Mouse (Mus musculus): ENCODE data around the gene Sema4d. TPM values are rescaled to one million over a fixed set of nuclear protein-coding genes. Genes with fewer than 3 reads are reported as not detected.

Sema4d gene
- polyA plus RNA-seq, 1 experiment from 2014 or later: 7.0 TPM

GRCm38 (mm10) chr13:51646362-51647027, 147.1 kb downstream of the Sema4d start:
- H3K27ac ChIP-seq: no peak overlapping the region
- WGBS: 18% methylated on average over 3 of the region's 3 CpGs
- H3K27me3 ChIP-seq (replicated peaks): no peaks in the 10 kb centered on the region

GRCm38 (mm10) chr13:51645872-51646271, 147.7 kb downstream of the Sema4d start:
- WGBS: under 1% methylated on average over 7 of the region's 7 CpGs
- Histone ChIP-seq H3K9ac (peak overlapping the region; percentile 80), H3K4me1 (replicated peaks) (peaks cover 8% of the 10 kb centered on the region; the same call in 1 of the 2 replicates), H3K4me2 (replicated peaks) (peak overlapping the region; percentile 63), H3K4me3 (replicated peaks) (peak overlapping the region; percentile 81), H3K9me3 (no peaks in the 10 kb centered on the region), H3K36me3 (no peaks in the 10 kb centered on the region), H3K27ac (peak overlapping the region; percentile 89), H3K27me3 (replicated peaks) (no peaks in the 10 kb centered on the region)
- no peak for ATAC-seq

More at GRCm38 (mm10) chr13:51646362-51647027, 147.1 kb downstream of the Sema4d start:
- H3K4me3 ChIP-seq (replicated peaks): peak overlapping the region; percentile 81
- H3K9me3 ChIP-seq: no peaks in the 10 kb centered on the region
- H3K4me1 ChIP-seq (replicated peaks): peaks cover 11% of the 10 kb centered on the region; the same call in 1 of the 2 replicates
- H3K9ac ChIP-seq: peak overlapping the region; percentile 42
- no peaks in the 10 kb centered on the region for H3K36me3 ChIP-seq
- peak overlapping the region; percentile 63 for H3K4me2 ChIP-seq (replicated peaks)
- no peak for ATAC-seq

- ATAC-seq: peak; percentile 97
- Histone ChIP-seq H3K9ac (peak within 1 kb of the TSS; percentile 80), H3K9me3 (no peaks in the 10 kb centered on the region), H3K36me3 (no peaks in the 10 kb centered on the region), H3K27me3 (replicated peaks) (no peaks in the 10 kb centered on the region), H3K4me3 (replicated peaks) (peak within 1 kb of the TSS; percentile 81), H3K4me1 (replicated peaks) (0 out of 2 replicates have a peak, but pooled peaks cover 7% of the 10 kb centered on the region), H3K27ac (peak within 1 kb of the TSS; percentile 89), H3K4me2 (replicated peaks) (peak within 1 kb of the TSS; percentile 63)
- under 1% methylated on average over 83 of the region's 83 CpGs for WGBS
Observed at GRCm38 (mm10) chr13:51644829-51645789, 148.4 kb downstream of the Sema4d start, which contains the start of gene Cks2. Cks2 (plus strand) TSS chr13:51645232.

- Histone ChIP-seq H3K4me1 (replicated peaks) (0 out of 2 replicates have a peak, but pooled peaks cover 7% of the 10 kb centered on the region), H3K27ac (peak overlapping the region; percentile 81), H3K9me3 (no peaks in the 10 kb centered on the region), H3K27me3 (replicated peaks) (no peaks in the 10 kb centered on the region), H3K9ac (peak overlapping the region; percentile 44), H3K4me2 (replicated peaks) (peak overlapping the region; percentile 63), H3K4me3 (replicated peaks) (peak overlapping the region; percentile 81), H3K36me3 (no peaks in the 10 kb centered on the region)
- WGBS: 44% methylated on average over 20 of the region's 20 CpGs
- ATAC-seq: peak; percentile 8
Observed at GRCm38 (mm10) chr13:51643924-51644828, 149.4 kb downstream of the Sema4d start.

GRCm38 (mm10) chr13:51642171-51642778, 151.3 kb downstream of the Sema4d start:
- no peak overlapping the region; the same call in 1 of the 2 replicates for H3K27ac ChIP-seq
- no peak for ATAC-seq

DNA sequence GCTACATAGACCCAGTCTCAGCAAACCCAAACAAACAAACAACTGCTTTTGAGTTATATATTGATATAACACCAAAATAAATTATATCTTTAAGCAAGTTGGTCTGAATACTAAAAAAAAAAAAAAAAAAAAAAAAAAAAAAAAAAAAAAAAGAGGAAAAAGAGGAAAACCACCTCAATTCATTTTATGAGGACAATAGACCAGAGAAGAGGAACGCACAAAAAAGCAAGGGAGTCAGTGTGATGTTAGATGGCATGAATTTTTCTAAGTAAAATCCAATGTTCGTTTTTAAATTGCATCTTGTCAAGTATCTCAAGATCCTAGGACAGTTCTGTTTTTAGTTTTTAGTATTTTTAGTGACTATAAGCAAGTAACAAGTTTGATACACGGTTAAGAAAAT, 152.1 kb downstream of the Sema4d start:
- no peak overlapping the region for H3K4me2 ChIP-seq (replicated peaks)
- no peaks in the 10 kb centered on the region for H3K4me1 ChIP-seq (replicated peaks)
- no peaks in the 10 kb centered on the region for H3K36me3 ChIP-seq
- H3K9me3 ChIP-seq: no peaks in the 10 kb centered on the region
- ATAC-seq: no peak
- 84% methylated on average over 3 of the region's 3 CpGs for WGBS
- no peaks in the 10 kb centered on the region for H3K27me3 ChIP-seq (replicated peaks)
- H3K9ac ChIP-seq: no peak overlapping the region
- H3K27ac ChIP-seq: no peak overlapping the region
- H3K4me3 ChIP-seq (replicated peaks): no peak overlapping the region

More at GRCm38 (mm10) chr13:51642171-51642778, 151.3 kb downstream of the Sema4d start:
- H3K4me1 ChIP-seq (replicated peaks): 0 out of 2 replicates have a peak, but pooled peaks cover 4% of the 10 kb centered on the region
- no peaks in the 10 kb centered on the region for H3K9me3 ChIP-seq
- H3K9ac ChIP-seq: no peak overlapping the region
- H3K27me3 ChIP-seq (replicated peaks): no peaks in the 10 kb centered on the region
- no peaks in the 10 kb centered on the region for H3K36me3 ChIP-seq
- 29% methylated on average over 11 of the region's 11 CpGs for WGBS
- peak overlapping the region; percentile 16 for H3K4me2 ChIP-seq (replicated peaks)
- no peak overlapping the region for H3K4me3 ChIP-seq (replicated peaks)

- Histone ChIP-seq H3K9ac (no peak overlapping the region), H3K9me3 (no peaks in the 10 kb centered on the region), H3K27ac (no peak overlapping the region), H3K4me3 (replicated peaks) (no peak overlapping the region), H3K4me2 (replicated peaks) (no peak overlapping the region), H3K36me3 (no peaks in the 10 kb centered on the region), H3K27me3 (replicated peaks) (no peaks in the 10 kb centered on the region), H3K4me1 (replicated peaks) (no peaks in the 10 kb centered on the region)
- no peak for ATAC-seq
- 75% methylated on average over 4 of the region's 4 CpGs for WGBS
Observed at GRCm38 (mm10) chr13:51638958-51639357, 154.6 kb downstream of the Sema4d start.

Other genes starting within 250 kb of the Sema4d start
- gene Shc3, start 224.3 kb downstream of the Sema4d start, polyA plus RNA-seq (2015; fragmentation: Nextera tagmentation; extraction: Ambion mirVana): 0.28 and 0.34 TPM in 2 replicates
- gene Cks2, start 148.5 kb downstream of the Sema4d start, polyA plus RNA-seq (2015; fragmentation: Nextera tagmentation; extraction: Ambion mirVana): 304 and 333 TPM in 2 replicates
- 28.0 and 30.2 TPM in 2 replicates for gene Secisbp2, start 142.1 kb downstream of the Sema4d start, polyA plus RNA-seq (2015; fragmentation: Nextera tagmentation; extraction: Ambion mirVana)
- gene Gadd45g, start 52.9 kb upstream of the Sema4d start, polyA plus RNA-seq (2015; fragmentation: Nextera tagmentation; extraction: Ambion mirVana): 35.4 and 36.3 TPM in 2 replicates